Mouse (Mus musculus): ENCODE results near the gene Csgalnact2. TPM values are rescaled to one million over a fixed set of nuclear protein-coding genes. Genes with fewer than 3 reads are reported as not detected.

Gene Csgalnact2
- polyA plus RNA-seq, 1 experiment from 2014 or later: 10.7 TPM

DNA sequence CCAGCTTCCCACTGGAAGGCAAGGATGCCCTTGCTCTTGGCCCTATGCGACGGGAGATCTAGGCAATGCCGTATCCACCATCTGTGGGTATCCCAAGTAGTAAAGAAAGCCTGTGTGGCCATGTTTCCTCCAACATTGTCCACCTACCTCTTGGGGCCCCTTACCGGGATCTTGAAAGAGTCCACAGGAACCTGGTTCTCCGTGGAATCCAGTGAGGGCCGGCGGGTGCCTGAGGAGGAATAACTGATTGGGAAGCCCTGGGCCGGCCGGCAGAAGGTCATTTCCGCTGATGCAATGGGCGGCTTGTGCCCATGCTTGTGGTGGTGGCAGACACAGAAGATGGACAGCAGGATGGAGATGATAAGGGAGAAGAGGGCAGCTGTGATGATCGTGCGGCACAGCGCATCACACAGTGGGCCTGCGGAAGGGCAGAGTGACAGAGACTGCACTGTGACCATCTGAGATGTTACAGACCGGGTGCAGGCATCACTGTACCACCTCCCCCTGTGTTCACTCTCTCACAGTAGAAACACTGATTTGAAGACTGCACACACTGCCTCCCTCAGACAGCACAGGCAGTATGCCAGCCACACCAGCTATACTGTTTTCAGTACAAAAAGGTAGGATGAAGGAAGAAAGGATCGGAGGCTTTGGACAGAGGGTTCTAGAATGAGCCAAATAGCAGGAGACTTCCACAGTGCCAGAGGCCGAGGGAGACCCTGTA is 34.5 kb upstream of the Csgalnact2 start:
- H3K36me3 ChIP-seq (ENCODE audit: control insufficient read depth, insufficient read depth, low read length): no peaks in the 10 kb centered on the region
- no peaks in the 10 kb centered on the region for H3K4me1 ChIP-seq (ENCODE audit: control insufficient read depth, insufficient read depth, low read length)
- H3K9me3 ChIP-seq (replicated peaks; ENCODE audit: control insufficient read depth, low read length): no peaks in the 10 kb centered on the region
- ATAC-seq: no peak
- 91% methylated on average over 18 of the region's 18 CpGs for WGBS
- no peak overlapping the region for H3K4me3 ChIP-seq (ENCODE audit: low read depth, low read length)
- H3K27ac ChIP-seq (ENCODE audit: low read depth, low read length): no peak overlapping the region
- no peaks in the 10 kb centered on the region for H3K27me3 ChIP-seq (replicated peaks; ENCODE audit: control insufficient read depth, insufficient read depth, low read length)
- DNase-seq (ENCODE audit: low spot score): no peak
- no peak overlapping the region for H3K9ac ChIP-seq (ENCODE audit: low read length)
- no peak overlapping the region for H3K4me2 ChIP-seq (ENCODE audit: low read length)

DNA sequence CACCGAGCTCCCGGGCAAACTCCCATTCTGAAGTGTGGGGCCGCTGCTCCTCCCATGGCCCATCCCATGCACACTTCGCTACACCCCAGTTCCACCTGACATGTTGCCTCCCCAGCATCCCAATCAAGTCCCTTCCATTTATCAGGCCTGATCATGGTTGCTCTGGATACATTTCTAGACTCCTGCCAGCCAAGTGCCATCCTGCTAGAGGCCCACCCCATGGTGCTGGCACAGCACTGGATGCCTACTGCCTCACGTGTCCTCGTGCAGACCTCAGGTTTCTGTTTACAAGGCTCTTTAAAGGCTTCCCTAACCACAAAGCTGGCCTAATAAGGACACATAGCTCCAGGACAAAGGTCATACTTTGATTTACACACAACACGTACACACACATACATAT is 32.4 kb upstream of the Csgalnact2 start:
- no peak for DNase-seq (ENCODE audit: low spot score)
- no peak overlapping the region for H3K27ac ChIP-seq (ENCODE audit: low read depth, low read length)
- H3K4me3 ChIP-seq (ENCODE audit: low read depth, low read length): no peak overlapping the region
- H3K36me3 ChIP-seq (ENCODE audit: control insufficient read depth, insufficient read depth, low read length): no peaks in the 10 kb centered on the region
- H3K9me3 ChIP-seq (replicated peaks; ENCODE audit: control insufficient read depth, low read length): no peaks in the 10 kb centered on the region
- H3K4me1 ChIP-seq (ENCODE audit: control insufficient read depth, insufficient read depth, low read length): no peaks in the 10 kb centered on the region
- no peak for ATAC-seq
- 92% methylated on average over 7 of the region's 7 CpGs for WGBS
- no peaks in the 10 kb centered on the region for H3K27me3 ChIP-seq (replicated peaks; ENCODE audit: control insufficient read depth, insufficient read depth, low read length)
- no peak overlapping the region for H3K4me2 ChIP-seq (ENCODE audit: low read length)
- H3K9ac ChIP-seq (ENCODE audit: low read length): no peak overlapping the region

DNA sequence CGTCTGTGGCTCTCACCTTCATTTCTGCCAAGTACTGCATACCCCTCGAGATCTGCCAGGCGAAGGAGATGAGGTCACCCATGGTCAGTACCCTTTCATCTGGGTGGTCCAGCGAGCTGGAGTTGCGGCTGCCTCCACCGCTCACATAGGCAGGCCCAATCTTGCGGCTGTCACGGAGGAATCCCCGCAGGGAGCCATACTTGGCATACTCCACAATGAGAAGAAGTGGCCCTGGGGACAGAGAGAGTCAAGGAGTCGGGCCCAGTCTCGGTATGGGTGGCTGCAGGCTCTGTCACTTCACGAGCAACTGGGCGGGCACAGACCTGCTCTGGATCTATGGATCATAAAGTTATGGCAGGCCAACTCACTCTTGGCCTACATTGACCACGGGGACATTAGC is 29.2 kb upstream of the Csgalnact2 start:
- Histone ChIP-seq H3K27ac (ENCODE audit: low read depth, low read length) (no peak overlapping the region), H3K27me3 (replicated peaks; ENCODE audit: control insufficient read depth, insufficient read depth, low read length) (no peaks in the 10 kb centered on the region), H3K4me1 (ENCODE audit: control insufficient read depth, insufficient read depth, low read length) (no peaks in the 10 kb centered on the region), H3K4me2 (ENCODE audit: low read length) (no peak overlapping the region), H3K9ac (ENCODE audit: low read length) (no peak overlapping the region), H3K4me3 (ENCODE audit: low read depth, low read length) (no peak overlapping the region), H3K9me3 (replicated peaks; ENCODE audit: control insufficient read depth, low read length) (no peaks in the 10 kb centered on the region), H3K36me3 (ENCODE audit: control insufficient read depth, insufficient read depth, low read length) (no peaks in the 10 kb centered on the region)
- DNase-seq (ENCODE audit: low spot score) (no peak), ATAC-seq (no peak)
- 84% methylated on average over 14 of the region's 14 CpGs for WGBS

DNA sequence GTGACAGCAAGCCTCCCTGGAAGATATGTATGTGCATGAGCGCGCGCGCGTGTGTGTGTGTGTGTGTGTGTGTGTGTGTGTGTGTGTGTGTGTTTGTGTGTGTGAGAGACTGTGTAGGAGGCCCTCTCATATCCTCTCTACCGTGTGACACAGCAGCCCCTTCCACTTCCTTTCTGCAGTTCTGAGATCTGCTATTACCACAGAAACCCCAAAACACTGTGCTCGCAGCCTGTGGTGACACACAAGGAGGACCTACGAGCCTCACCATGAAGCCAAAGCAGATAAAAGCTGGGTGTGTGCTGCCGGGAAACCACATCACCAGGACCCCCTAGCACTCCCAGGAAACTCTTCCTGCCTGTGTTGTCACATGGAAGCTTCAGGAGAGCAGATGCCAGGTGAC is 28.1 kb upstream of the Csgalnact2 start:
- ATAC-seq: no peak
- Histone ChIP-seq H3K27me3 (replicated peaks; ENCODE audit: control insufficient read depth, insufficient read depth, low read length) (no peaks in the 10 kb centered on the region), H3K4me3 (ENCODE audit: low read depth, low read length) (no peak overlapping the region), H3K36me3 (ENCODE audit: control insufficient read depth, insufficient read depth, low read length) (no peaks in the 10 kb centered on the region), H3K9me3 (replicated peaks; ENCODE audit: control insufficient read depth, low read length) (no peaks in the 10 kb centered on the region), H3K9ac (ENCODE audit: low read length) (no peak overlapping the region), H3K4me1 (ENCODE audit: control insufficient read depth, insufficient read depth, low read length) (no peaks in the 10 kb centered on the region), H3K27ac (ENCODE audit: low read depth, low read length) (no peak overlapping the region), H3K4me2 (ENCODE audit: low read length) (no peak overlapping the region)
- 92% methylated on average over 9 of the region's 9 CpGs for WGBS
- DNase-seq (ENCODE audit: low spot score): no peak

DNA sequence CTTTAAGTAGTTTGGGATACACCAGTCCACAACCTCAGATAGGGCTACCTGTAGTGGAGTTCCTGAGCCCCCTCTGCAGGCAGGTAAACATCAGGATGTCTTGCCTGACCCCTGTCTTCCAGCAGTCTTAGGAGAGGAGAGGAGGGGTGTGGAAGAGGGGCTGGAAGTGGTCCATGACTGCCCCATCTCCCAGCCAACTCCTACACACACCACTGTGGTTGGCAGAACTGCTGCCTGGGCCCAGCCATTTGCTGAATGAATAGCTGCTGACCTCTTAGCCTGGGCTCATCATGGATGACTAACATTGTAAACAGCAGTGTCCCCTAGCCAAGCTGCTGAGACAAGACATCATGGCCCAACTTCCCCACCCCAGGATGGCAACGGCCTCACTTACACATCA is 26.6 kb upstream of the Csgalnact2 start:
- no peak overlapping the region for H3K4me2 ChIP-seq (ENCODE audit: low read length)
- 83% methylated on average over 1 of the region's 1 CpGs for WGBS
- ATAC-seq: no peak
- no peaks in the 10 kb centered on the region for H3K4me1 ChIP-seq (ENCODE audit: control insufficient read depth, insufficient read depth, low read length)
- no peaks in the 10 kb centered on the region for H3K36me3 ChIP-seq (ENCODE audit: control insufficient read depth, insufficient read depth, low read length)
- H3K4me3 ChIP-seq (ENCODE audit: low read depth, low read length): no peak overlapping the region
- no peak overlapping the region for H3K27ac ChIP-seq (ENCODE audit: low read depth, low read length)
- no peak for DNase-seq (ENCODE audit: low spot score)
- H3K9ac ChIP-seq (ENCODE audit: low read length): no peak overlapping the region
- H3K27me3 ChIP-seq (replicated peaks; ENCODE audit: control insufficient read depth, insufficient read depth, low read length): no peaks in the 10 kb centered on the region
- no peaks in the 10 kb centered on the region for H3K9me3 ChIP-seq (replicated peaks; ENCODE audit: control insufficient read depth, low read length)

DNA sequence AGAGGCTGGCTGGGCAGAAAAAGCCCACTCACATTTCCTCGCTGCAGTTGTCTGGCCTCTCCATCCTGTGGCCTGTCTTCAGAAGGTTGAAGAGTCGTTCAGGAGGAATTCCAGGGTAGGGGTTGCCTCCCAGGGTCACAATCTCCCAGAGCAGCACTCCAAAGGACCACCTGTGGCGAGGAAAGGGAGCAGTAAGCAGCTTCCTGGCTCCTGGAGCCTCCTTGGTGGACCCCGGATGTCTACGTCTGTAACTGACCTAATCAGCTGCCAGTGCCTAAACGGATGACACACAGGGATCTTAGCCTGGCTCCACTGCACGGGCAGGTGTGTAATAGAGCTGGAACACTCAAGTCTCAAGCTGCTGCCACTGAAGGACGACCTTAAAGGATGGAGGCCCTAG is 25.8 kb upstream of the Csgalnact2 start:
- DNase-seq (ENCODE audit: low spot score) (no peak), ATAC-seq (no peak)
- H3K36me3 ChIP-seq (ENCODE audit: control insufficient read depth, insufficient read depth, low read length): no peaks in the 10 kb centered on the region
- 74% methylated on average over 8 of the region's 8 CpGs for WGBS
- H3K27ac ChIP-seq (ENCODE audit: low read depth, low read length): no peak overlapping the region
- H3K4me1 ChIP-seq (ENCODE audit: control insufficient read depth, insufficient read depth, low read length): no peaks in the 10 kb centered on the region
- no peaks in the 10 kb centered on the region for H3K9me3 ChIP-seq (replicated peaks; ENCODE audit: control insufficient read depth, low read length)
- H3K27me3 ChIP-seq (replicated peaks; ENCODE audit: control insufficient read depth, insufficient read depth, low read length): no peaks in the 10 kb centered on the region
- no peak overlapping the region for H3K4me2 ChIP-seq (ENCODE audit: low read length)
- H3K4me3 ChIP-seq (ENCODE audit: low read depth, low read length): no peak overlapping the region
- H3K9ac ChIP-seq (ENCODE audit: low read length): no peak overlapping the region

DNA sequence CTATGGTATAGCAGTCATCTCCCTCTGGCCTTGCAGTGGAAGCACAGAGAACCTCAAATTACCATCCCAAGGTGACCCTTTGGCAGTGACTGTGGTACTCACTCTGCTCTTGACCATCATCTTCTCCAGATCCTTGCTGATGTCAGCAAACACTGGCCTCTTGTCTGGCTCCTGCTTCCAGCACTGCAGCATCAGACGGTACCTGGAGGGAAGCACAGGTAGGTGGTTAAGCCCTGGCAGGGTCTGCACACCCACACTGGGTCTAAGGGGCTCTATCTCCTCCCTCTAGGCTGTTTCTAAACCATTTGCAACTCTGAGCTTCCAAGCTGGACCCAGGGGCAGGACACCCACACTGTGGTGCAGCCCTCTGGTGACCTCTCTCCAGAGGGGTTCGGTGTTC is 24.1 kb upstream of the Csgalnact2 start:
- DNase-seq (ENCODE audit: low spot score) (no peak), ATAC-seq (no peak)
- H3K27me3 ChIP-seq (replicated peaks; ENCODE audit: control insufficient read depth, insufficient read depth, low read length): no peaks in the 10 kb centered on the region
- no peak overlapping the region for H3K4me2 ChIP-seq (ENCODE audit: low read length)
- no peaks in the 10 kb centered on the region for H3K4me1 ChIP-seq (ENCODE audit: control insufficient read depth, insufficient read depth, low read length)
- no peak overlapping the region for H3K9ac ChIP-seq (ENCODE audit: low read length)
- H3K27ac ChIP-seq (ENCODE audit: low read depth, low read length): no peak overlapping the region
- no peaks in the 10 kb centered on the region for H3K9me3 ChIP-seq (replicated peaks; ENCODE audit: control insufficient read depth, low read length)
- H3K36me3 ChIP-seq (ENCODE audit: control insufficient read depth, insufficient read depth, low read length): no peaks in the 10 kb centered on the region
- WGBS: 95% methylated on average over 2 of the region's 2 CpGs
- H3K4me3 ChIP-seq (ENCODE audit: low read depth, low read length): no peak overlapping the region

DNA sequence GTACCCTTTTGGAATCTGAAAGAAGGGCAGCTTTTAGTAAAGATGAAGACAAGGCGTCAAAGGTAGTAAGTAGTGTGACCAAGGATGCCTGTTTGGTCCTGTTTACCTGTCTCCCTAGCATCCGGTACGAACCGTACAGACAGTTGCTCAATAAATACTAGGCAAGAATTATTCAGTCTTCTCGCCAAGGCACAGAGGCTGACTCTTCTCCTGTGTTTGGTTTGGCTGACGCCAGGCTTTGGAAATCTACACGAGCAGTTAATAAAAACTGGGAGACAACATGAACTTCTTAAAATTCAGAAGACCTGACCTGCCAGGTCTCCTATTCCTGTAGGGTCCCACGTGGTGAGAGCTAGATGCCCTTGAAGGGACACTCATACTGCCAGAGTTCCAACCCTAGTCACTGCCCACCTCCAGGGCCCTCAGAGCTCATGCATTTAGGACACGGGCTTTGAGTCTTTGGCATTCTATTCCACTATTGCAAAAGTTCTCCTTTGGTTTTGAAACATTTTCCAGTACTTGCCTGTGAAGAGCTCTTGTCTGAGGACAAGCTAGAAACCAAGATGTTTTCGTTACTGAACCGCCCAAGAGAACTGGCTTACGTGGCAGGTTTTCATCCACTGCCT is 23.6 kb upstream of the Csgalnact2 start:
- Histone ChIP-seq H3K4me3 (ENCODE audit: low read depth, low read length) (no peak overlapping the region), H3K27me3 (replicated peaks; ENCODE audit: control insufficient read depth, insufficient read depth, low read length) (no peaks in the 10 kb centered on the region), H3K4me2 (ENCODE audit: low read length) (no peak overlapping the region), H3K4me1 (ENCODE audit: control insufficient read depth, insufficient read depth, low read length) (no peaks in the 10 kb centered on the region), H3K27ac (ENCODE audit: low read depth, low read length) (no peak overlapping the region), H3K9ac (ENCODE audit: low read length) (no peak overlapping the region), H3K9me3 (replicated peaks; ENCODE audit: control insufficient read depth, low read length) (no peaks in the 10 kb centered on the region), H3K36me3 (ENCODE audit: control insufficient read depth, insufficient read depth, low read length) (no peaks in the 10 kb centered on the region)
- WGBS: 90% methylated on average over 12 of the region's 12 CpGs
- no peak for DNase-seq (ENCODE audit: low spot score)
- no peak for ATAC-seq

DNA sequence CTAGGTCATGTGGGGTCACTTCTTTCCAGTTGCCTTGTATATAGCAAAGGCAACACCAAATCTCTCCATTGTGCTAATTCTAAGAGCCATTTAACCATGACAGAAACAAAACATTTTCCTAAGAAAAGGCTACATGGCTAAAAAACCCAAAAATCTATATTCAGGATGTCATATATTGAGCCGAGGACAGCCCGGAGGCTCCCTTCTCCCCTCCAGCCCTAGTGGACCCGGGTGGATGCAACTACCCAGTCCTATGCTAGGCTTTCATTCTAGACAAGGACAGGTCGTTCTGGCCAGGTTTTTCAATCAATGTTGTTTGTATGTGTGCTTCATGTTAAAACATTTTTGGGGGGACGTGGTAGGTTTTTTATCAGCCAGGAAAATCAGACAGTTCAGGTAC is 14.2 kb upstream of the Csgalnact2 start:
- ATAC-seq: no peak
- Histone ChIP-seq H3K27me3 (replicated peaks; ENCODE audit: control insufficient read depth, insufficient read depth, low read length) (no peaks in the 10 kb centered on the region), H3K4me2 (ENCODE audit: low read length) (no peak overlapping the region), H3K4me1 (ENCODE audit: control insufficient read depth, insufficient read depth, low read length) (no peaks in the 10 kb centered on the region), H3K9me3 (replicated peaks; ENCODE audit: control insufficient read depth, low read length) (no peaks in the 10 kb centered on the region), H3K9ac (ENCODE audit: low read length) (no peak overlapping the region), H3K27ac (ENCODE audit: low read depth, low read length) (no peak overlapping the region), H3K4me3 (ENCODE audit: low read depth, low read length) (no peak overlapping the region), H3K36me3 (ENCODE audit: control insufficient read depth, insufficient read depth, low read length) (no peaks in the 10 kb centered on the region)
- 86% methylated on average over 5 of the region's 5 CpGs for WGBS
- DNase-seq (ENCODE audit: low spot score): no peak
